Mouse (Mus musculus) embryo, embryonic 10.5 days (tissue): ENCODE results near the gene Pcyt1a.

Experiments
- DNase-seq: peaks from one replicate; pipeline ENCODE4 v3.0.0-alpha.2; 2015; ENCODE audit warnings: low spot score

Pcyt1a gene

GRCm38 (mm10) chr16:32509066-32509942 lies 78.6 kb downstream of the Pcyt1a start:
- DNase-seq, result no peak

DNA sequence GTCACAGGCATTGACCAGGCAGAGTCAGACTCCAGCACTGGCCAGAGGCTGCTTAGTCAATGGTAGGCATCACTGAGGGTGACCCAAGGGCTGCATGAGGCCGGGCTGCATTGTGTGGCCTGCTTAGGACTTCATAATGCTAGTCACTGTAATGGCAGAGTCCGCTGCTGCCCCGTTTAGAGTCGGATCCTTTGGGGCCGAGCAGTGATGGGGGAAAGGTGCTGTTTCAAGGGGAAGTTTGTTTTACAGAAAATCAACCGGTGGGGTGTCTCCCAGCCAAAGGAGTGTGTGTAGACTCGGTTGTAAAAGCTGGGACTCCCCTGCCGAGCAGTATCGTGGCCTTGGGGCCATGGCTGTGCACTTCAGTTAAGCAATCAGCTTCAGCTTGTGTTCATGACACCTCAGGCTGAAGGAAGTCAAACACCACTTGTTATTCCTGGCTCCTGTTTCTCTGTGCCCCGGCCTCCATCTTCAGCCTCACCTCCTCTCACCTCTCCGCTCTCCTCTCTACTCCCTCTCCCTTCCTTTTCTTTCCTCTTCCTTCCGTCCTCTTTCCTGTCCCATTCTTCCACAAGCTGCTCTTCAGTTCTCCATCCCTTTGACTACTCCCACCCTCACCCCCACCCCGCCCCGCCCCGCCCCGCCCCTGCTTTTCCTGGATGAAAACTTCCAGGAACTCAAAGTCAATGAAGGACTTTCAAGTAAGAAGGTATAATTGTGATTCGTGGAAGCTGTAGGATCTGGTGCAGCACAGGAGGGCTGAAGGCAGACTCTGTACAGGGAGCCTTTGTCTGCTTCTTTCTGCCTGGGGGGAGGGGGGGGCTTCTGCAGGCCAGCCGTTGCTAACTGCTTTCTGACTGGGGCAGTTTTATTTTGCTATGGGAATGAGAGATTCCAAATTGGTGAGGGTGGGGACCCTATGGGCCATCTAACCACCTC lies 79.9 kb downstream of the Pcyt1a start:
- no peak for DNase-seq

DNA sequence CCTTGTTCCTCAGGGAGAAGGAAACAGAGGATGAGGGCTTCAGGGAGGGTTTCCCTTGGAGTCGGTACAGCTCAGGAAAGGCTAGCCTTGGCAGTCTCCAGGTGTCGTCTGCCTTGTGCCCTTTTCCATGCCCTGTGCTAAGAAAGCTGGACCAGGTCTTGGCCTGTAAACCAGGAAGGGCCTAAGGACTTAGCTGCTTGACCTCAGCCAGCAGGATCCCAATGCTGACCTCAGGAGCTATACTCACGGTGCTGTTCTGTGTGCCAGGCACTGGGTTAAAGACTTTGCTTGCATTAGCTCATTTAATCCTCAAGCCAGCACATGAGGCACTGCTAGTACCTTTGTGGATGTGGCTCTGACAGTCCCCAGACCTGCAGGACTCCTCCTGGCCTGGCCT lies 80.6 kb downstream of the Pcyt1a start:
- no peak for DNase-seq

- no peak for DNase-seq
These were observed 81.2 kb downstream of the Pcyt1a start for GRCm38 (mm10) chr16:32511827-32512490.

GRCm38 (mm10) chr16:32512921-32513320 lies 82.2 kb downstream of the Pcyt1a start:
- DNase-seq, result no peak

- no peak for DNase-seq
These were observed 82.7 kb downstream of the Pcyt1a start for GRCm38 (mm10) chr16:32513401-32513800.

GRCm38 (mm10) chr16:32513948-32514347 lies 83.2 kb downstream of the Pcyt1a start:
- no peak for DNase-seq

DNA sequence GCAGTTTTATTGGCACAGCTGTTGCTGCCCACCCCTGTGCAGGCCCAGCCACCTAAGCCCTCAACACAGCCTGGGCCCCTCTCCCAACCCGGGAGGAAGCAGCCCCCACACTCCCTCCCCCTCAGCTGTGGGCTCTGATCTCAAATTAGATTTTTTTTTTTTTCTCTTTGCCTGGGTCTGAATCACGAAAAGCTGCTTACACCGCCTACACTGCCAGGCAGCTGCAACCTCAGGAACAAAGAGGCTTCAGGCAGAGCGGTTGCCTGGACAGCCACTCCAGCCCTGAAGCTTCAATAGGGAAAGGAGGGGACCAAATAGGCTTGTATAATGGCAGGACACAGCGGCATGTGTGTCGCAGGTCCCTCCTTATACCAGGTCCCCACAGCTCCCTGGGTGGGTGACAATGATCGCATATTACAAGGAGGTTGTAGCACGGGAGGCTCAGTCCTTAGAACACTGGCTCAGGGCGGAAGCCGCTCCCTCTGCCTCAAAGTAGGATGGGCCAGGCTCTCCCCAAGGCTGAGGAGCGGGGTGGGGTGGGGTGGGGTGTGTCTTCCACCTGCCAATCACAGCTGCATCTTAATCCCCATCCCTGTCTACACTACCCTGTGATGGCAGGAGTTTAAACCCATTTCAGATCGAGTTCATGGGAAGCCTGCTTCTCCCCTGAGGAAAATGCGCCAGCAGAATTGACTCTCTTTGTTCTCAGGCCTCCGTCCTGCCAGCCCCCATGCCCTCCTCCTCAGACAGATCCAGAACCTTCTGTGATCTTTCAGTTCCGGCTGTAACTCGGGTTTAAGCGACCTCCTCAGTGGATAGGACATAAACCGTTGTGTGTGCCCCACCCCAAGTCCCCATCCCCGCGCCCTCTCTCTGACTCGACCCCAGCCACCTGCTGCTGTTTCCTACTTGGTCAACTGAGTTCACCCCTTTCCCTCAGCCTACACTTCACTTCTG lies 85.6 kb downstream of the Pcyt1a start:
- peak; percentile 76 for DNase-seq

GRCm38 (mm10) chr16:32517785-32518481 lies 87.2 kb downstream of the Pcyt1a start:
- no peak for DNase-seq

DNA sequence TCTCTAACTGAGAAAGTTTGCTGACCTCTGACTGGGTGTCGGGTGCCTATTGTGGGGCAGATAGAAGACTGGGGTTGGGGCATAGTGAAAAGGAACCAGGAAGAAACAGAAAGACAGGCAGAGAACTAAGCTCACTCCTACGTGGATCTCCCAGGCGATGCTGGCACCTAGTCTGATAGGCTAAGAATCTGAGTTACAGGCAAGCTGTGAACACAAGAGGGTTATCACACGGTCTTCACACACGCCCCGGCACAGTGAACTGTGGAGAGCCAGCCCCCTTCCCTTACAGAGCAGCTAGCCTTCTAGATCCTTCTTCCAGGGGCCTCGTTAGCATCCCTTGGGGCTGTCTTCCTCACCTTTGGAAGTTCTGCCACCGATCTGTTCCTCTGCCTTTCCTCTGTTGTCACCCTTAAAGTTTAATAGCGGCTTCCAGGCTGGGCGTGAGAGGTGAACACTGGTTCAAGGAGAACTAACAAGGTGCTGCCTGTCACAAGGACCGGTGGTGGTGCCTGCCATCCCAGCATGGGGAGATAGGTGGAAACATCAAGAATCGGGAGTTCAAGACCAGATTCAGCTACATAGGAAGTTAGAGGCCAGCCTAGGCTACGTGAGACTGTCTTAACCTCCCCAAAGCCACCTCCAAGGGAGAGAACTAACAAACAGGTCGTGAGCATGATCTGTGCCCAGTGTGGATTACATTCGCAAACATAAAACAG lies 89.1 kb downstream of the Pcyt1a start:
- DNase-seq, result no peak

DNA sequence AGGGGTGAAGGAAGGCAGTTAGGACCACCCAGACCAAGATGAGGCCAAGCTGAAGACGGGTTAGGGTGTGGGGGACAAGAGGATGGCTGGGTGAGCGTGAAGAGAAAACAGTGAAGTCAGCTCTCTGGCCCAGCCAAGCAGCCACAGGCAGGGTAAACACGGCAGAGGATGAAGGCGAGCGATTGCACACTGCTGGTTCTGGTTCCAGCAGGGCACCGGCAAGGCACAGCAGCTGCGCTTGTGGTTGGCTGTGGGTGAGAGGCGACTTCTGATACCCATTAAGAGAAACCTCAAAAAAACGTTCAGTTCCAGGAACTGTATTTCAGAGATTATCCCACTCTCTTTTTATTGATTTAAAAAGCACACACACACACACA lies 89.6 kb downstream of the Pcyt1a start:
- DNase-seq, result no peak

- DNase-seq, result no peak
These were observed 92.0 kb downstream of the Pcyt1a start for GRCm38 (mm10) chr16:32522578-32523194.

- DNase-seq, result no peak
These were observed 92.9 kb downstream of the Pcyt1a start for GRCm38 (mm10) chr16:32523462-32524243.

- DNase-seq, result no peak
These were observed 93.5 kb downstream of the Pcyt1a start for GRCm38 (mm10) chr16:32524244-32524615.
